Mouse (Mus musculus): ENCODE data around the gene Rpap2. TPM values are rescaled to one million over a fixed set of nuclear protein-coding genes. Genes with fewer than 3 reads are reported as not detected.

Gene Rpap2
- 31.8 TPM for polyA plus RNA-seq (2014; fragmentation: Illumina TruSeq; extraction: RNeasy Lipid Tissue Mini Kit (QIAGEN cat#74804); ENCODE audit: low read depth, low replicate concordance)

GRCm38 (mm10) chr5:107597301-107598077 lies at the start of gene Rpap2, which contains the start of gene Glmn:
Rpap2 (plus strand) TSS chr5:107597373.
Glmn (minus strand) TSS chr5:107597888.

Other genes with a start within 250 kb of the Rpap2 start
- 2.7 TPM for gene Ephx4, start 194.6 kb upstream of the Rpap2 start, polyA plus RNA-seq (2014; fragmentation: Illumina TruSeq; extraction: RNeasy Lipid Tissue Mini Kit (QIAGEN cat#74804); ENCODE audit: low read depth, low replicate concordance)
- not detected for gene Lpcat2b, start 165.8 kb upstream of the Rpap2 start, polyA plus RNA-seq (2014; fragmentation: Illumina TruSeq; extraction: RNeasy Lipid Tissue Mini Kit (QIAGEN cat#74804); ENCODE audit: low read depth, low replicate concordance)
- gene Btbd8, start 159.4 kb upstream of the Rpap2 start, polyA plus RNA-seq (2014; fragmentation: Illumina TruSeq; extraction: RNeasy Lipid Tissue Mini Kit (QIAGEN cat#74804); ENCODE audit: low read depth, low replicate concordance) = 12.5 TPM
- not detected for gene Gm42669, start 89.8 kb upstream of the Rpap2 start, polyA plus RNA-seq (2014; fragmentation: Illumina TruSeq; extraction: RNeasy Lipid Tissue Mini Kit (QIAGEN cat#74804); ENCODE audit: low read depth, low replicate concordance)
- gene 1700028K03Rik, start 62.7 kb upstream of the Rpap2 start, polyA plus RNA-seq (2014; fragmentation: Illumina TruSeq; extraction: RNeasy Lipid Tissue Mini Kit (QIAGEN cat#74804); ENCODE audit: low read depth, low replicate concordance) = not detected
- 33.1 TPM for gene Glmn, start 515 bp downstream of the Rpap2 start, polyA plus RNA-seq (2014; fragmentation: Illumina TruSeq; extraction: RNeasy Lipid Tissue Mini Kit (QIAGEN cat#74804); ENCODE audit: low read depth, low replicate concordance)
- gene Gfi1, start 128.7 kb downstream of the Rpap2 start, polyA plus RNA-seq (2014; fragmentation: Illumina TruSeq; extraction: RNeasy Lipid Tissue Mini Kit (QIAGEN cat#74804); ENCODE audit: low read depth, low replicate concordance) = not detected
- not detected for gene Ube2d2b, start 232.7 kb downstream of the Rpap2 start, polyA plus RNA-seq (2014; fragmentation: Illumina TruSeq; extraction: RNeasy Lipid Tissue Mini Kit (QIAGEN cat#74804); ENCODE audit: low read depth, low replicate concordance)

Data from adrenal gland, adult 10 weeks (tissue).